ENCODE assay signal across 11 mouse cellular contexts in genomic region chr2:137064513-137064912, GRCm38 (mm10).
"Had no signal": no experiment of that assay in that cellular context is flagged by ENCODE, and none has a peak within 500 bp of the region (broad histone marks: within the 10 kb centered on the region; RNA-seq: fewer than 3 reads in every experiment).

No protein-coding gene starts in this region.

- H3K4me2 ChIP-seq: liver, embryonic 12.5 days; lung, embryonic 14.5 days; midbrain, embryonic 13.5 days had no signal

- DNase-seq: kidney, adult 8-10 months; kidney, postnatal 36 days; lung, embryonic 14.5 days; lung, postnatal 10 days; lung, postnatal 4 days had no signal

- H3K4me3 ChIP-seq: liver, embryonic 12.5 days; midbrain, embryonic 13.5 days had no signal

- ATAC-seq: inflammation-experienced regulatory T-cells, adult 6 months; intestine, postnatal 0 days; liver, embryonic 12.5 days had no signal

- H3K4me1 ChIP-seq: liver, embryonic 12.5 days had no signal

- H3K27ac ChIP-seq: kidney, postnatal 0 days; liver, embryonic 12.5 days; midbrain, embryonic 13.5 days; stomach, postnatal 0 days had no signal

- H3K9me3 ChIP-seq: liver, embryonic 12.5 days; midbrain, embryonic 13.5 days had no signal

- H3K27me3 ChIP-seq: liver, embryonic 12.5 days; midbrain, embryonic 13.5 days had no signal

- H3K9ac ChIP-seq: liver, embryonic 12.5 days; lung, embryonic 14.5 days; midbrain, embryonic 13.5 days had no signal
